Mouse (Mus musculus) limb, embryonic 12.5 days (tissue): Measurements from ENCODE around the gene Vps11. TPM values are rescaled to one million over a fixed set of nuclear protein-coding genes. Genes with fewer than 3 reads are reported as not detected.
"Not testable (repeated sequence)": the region's sequence is repeated elsewhere in the genome, so short reads cannot be mapped to it uniquely, and the experiment has no call there.

Source experiments
- ATAC-seq: fragments of 200-750 bp; cut with Nextera tagmentation; 2 replicates; pipeline ENCODE4 v1.8.0; 2017; ENCODE audit warnings: low read depth, moderate TSS enrichment; ENCODE audit not compliant: insufficient number of reproducible peaks, insufficient read depth, low FRiP score, low TSS enrichment
- H3K27ac ChIP-seq: fragments of 300-500 bp; sonication (generic); 2 replicates; pipeline ENCODE4 v1.5.1; 2016; ENCODE audit warnings: mild to moderate bottlenecking, moderate library complexity
- H3K27me3 ChIP-seq: fragments of 300-500 bp; sonication (generic); 2 replicates; pipeline ENCODE4 v1.6.1; 2016; ENCODE audit warnings: mild to moderate bottlenecking, moderate library complexity
- H3K36me3 ChIP-seq: fragments of 300-500 bp; sonication (generic); 2 replicates; pipeline ENCODE4 v1.6.1; 2016; ENCODE audit warnings: mild to moderate bottlenecking, moderate library complexity
- H3K4me1 ChIP-seq: fragments of 300-500 bp; sonication (generic); replicated peaks from 2 replicates; pipeline ENCODE4 v1.6.1; 2016
- H3K4me2 ChIP-seq: fragments of 300-500 bp; sonication (generic); 2 replicates; pipeline ENCODE4 v1.6.1; 2016; ENCODE audit warnings: mild to moderate bottlenecking, moderate library complexity
- H3K4me3 ChIP-seq: fragments of 300-500 bp; sonication (generic); replicated peaks from 2 replicates; pipeline ENCODE4 v1.5.1; 2016; ENCODE audit warnings: mild to moderate bottlenecking
- H3K9ac ChIP-seq: fragments of 300-500 bp; sonication (generic); replicated peaks from 2 replicates; pipeline ENCODE4 v1.6.1; 2016; ENCODE audit warnings: mild to moderate bottlenecking, moderate library complexity
- H3K9me3 ChIP-seq: fragments of 300-500 bp; sonication (generic); 2 replicates; pipeline ENCODE4 v1.6.1; 2016; ENCODE audit warnings: mild to moderate bottlenecking, moderate library complexity
- WGBS: fragments of 180-500 bp; shearing (Covaris S2); methylation state at CpG from one replicate; pipeline ENCODE4 v1.1.7; 2016; 5-methylcytosine and 5-hydroxymethylcytosine counted together
- polyA plus RNA-seq: library from polyadenylated mRNA; unstranded; fragments of >200 nt; fragmentation: Nextera tagmentation; extraction: Ambion mirVana; gene quantifications from 2 replicates; pipeline ENCODE4 v1.2.1, GENCODE M21; 2016

Gene Vps11
- polyA plus RNA-seq, 1 experiment from 2014 or later = 28.9 TPM

GRCm38 (mm10) chr9:44335331-44336092 is 26.0 kb downstream of the Vps11 start:
- Histone ChIP-seq H3K27ac (peak overlapping the region; percentile 98), H3K4me1 (peaks cover 17% of the 10 kb centered on the region), H3K4me3 (peak overlapping the region; percentile 80), H3K36me3 (peaks cover 74% of the 10 kb centered on the region), H3K4me2 (peak overlapping the region; percentile 75), H3K9me3 (no peaks in the 10 kb centered on the region), H3K9ac (peak overlapping the region; percentile 94), H3K27me3 (no peaks in the 10 kb centered on the region)
- WGBS = under 1% methylated on average over 50 of the region's 50 CpGs
- ATAC-seq = no peak

DNA sequence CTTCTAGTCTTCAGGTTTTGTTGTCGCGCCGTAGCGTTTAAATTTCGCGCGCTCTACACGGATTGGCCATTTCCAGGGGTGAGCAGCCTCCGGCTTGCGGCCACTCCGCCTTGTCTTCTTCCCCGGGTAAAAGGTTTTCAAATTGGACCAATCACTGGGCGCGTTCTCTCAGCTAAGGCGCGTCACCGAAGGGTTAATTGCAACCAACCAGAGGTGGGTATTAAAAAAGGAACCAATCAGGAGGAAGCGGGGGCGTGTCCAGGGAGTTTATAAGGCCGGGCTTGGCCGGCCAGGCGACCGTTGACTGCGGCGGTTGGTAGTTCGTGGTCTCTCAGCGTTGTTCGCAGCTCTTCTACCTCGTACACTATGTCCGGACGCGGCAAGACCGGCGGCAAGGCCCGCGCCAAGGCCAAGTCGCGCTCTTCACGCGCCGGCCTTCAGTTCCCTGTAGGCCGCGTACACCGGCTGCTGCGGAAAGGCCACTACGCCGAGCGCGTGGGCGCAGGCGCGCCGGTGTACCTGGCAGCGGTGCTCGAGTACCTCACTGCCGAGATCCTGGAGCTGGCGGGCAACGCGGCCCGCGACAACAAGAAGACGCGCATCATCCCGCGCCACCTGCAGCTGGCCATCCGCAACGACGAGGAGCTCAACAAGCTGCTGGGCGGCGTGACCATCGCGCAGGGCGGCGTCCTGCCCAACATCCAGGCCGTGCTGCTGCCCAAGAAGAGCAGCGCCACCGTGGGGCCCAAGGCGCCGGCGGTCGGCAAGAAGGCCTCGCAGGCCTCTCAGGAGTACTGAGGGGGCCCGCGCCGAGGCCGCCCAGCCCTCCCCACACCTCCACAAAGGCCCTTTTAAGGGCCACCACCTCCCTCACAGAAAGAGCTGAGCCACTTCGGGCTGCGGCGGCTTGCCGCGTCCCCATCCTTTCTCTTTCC is 26.8 kb downstream of the Vps11 start, which contains the start of gene H2afx:
Gene H2afx, plus strand, starts transcription at position 299 of the 935 bp plus-strand sequence.
- peak within 1 kb of the TSS; percentile 75 for H3K4me2 ChIP-seq
- peaks cover 17% of the 10 kb centered on the region for H3K4me1 ChIP-seq
- peak within 1 kb of the TSS; percentile 80 for H3K4me3 ChIP-seq
- peak within 1 kb of the TSS; percentile 98 for H3K27ac ChIP-seq
- H3K9me3 ChIP-seq = no peaks in the 10 kb centered on the region
- peaks cover 74% of the 10 kb centered on the region for H3K36me3 ChIP-seq
- WGBS = under 1% methylated on average over 91 of the region's 91 CpGs
- H3K27me3 ChIP-seq = no peaks in the 10 kb centered on the region
- H3K9ac ChIP-seq = peak within 1 kb of the TSS; percentile 94
- ATAC-seq = peak; percentile 95

GRCm38 (mm10) chr9:44332918-44333638 is 28.4 kb downstream of the Vps11 start:
- Histone ChIP-seq H3K9ac (no peak overlapping the region), H3K9me3 (no peaks in the 10 kb centered on the region), H3K36me3 (peaks cover 73% of the 10 kb centered on the region), H3K4me3 (no peak overlapping the region; the same call in 1 of the 2 replicates), H3K27me3 (no peaks in the 10 kb centered on the region), H3K4me1 (peaks cover 17% of the 10 kb centered on the region), H3K27ac (no peak overlapping the region), H3K4me2 (no peak overlapping the region)
- no peak for ATAC-seq
- WGBS = 95% methylated on average over 13 of the region's 13 CpGs

DNA sequence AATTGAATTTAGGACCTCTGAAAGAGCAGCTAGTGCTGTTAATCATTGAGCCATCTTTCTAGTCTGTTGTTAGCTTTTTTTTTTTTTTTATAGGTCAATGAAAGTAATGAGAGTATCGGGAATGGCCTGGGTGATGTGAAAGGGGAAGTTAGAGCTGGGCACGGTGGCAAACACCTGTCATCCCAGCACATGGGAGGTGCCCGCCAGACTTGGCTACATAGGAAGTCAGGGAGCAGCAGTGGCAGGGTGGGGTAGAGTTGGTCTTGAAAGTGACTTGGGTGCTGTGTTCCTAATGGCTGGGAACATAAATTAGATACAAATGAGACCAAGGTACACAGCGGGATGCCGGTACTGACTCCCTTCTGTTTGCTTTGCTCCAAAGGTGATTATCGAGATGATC is 30.7 kb downstream of the Vps11 start:
- Histone ChIP-seq H3K9ac (no peak overlapping the region), H3K4me1 (peaks cover 11% of the 10 kb centered on the region), H3K27me3 (no peaks in the 10 kb centered on the region), H3K9me3 (no peaks in the 10 kb centered on the region), H3K4me3 (no peak overlapping the region), H3K27ac (no peak overlapping the region), H3K36me3 (peaks cover 57% of the 10 kb centered on the region), H3K4me2 (no peak overlapping the region)
- 93% methylated on average over 6 of the region's 6 CpGs for WGBS
- no peak for ATAC-seq

- H3K4me1 ChIP-seq = peaks cover 13% of the 10 kb centered on the region
- peaks cover 46% of the 10 kb centered on the region for H3K36me3 ChIP-seq
- H3K9me3 ChIP-seq = no peaks in the 10 kb centered on the region
- no peak for ATAC-seq
- WGBS = 88% methylated on average over 5 of the region's 5 CpGs
- no peaks in the 10 kb centered on the region for H3K27me3 ChIP-seq
- peak overlapping the region; percentile 88; the same call in 1 of the 2 replicates for H3K9ac ChIP-seq
- peak overlapping the region; percentile 79 for H3K4me2 ChIP-seq
- peak overlapping the region; percentile 75 for H3K4me3 ChIP-seq
- H3K27ac ChIP-seq = no peak overlapping the region
Observed at GRCm38 (mm10) chr9:44327926-44328325, 33.5 kb downstream of the Vps11 start.

- Histone ChIP-seq H3K4me2 (peak overlapping the region; percentile 79), H3K9me3 (no peaks in the 10 kb centered on the region), H3K9ac (peak overlapping the region; percentile 88), H3K36me3 (peaks cover 38% of the 10 kb centered on the region), H3K4me1 (peaks cover 13% of the 10 kb centered on the region), H3K27ac (peak overlapping the region; percentile 95), H3K4me3 (peak overlapping the region; percentile 75), H3K27me3 (no peaks in the 10 kb centered on the region)
- 0 out of 2 replicates have a peak, but pooled peaks have one; percentile 34 for ATAC-seq
- WGBS = 1% methylated on average over 22 of the region's 22 CpGs
Observed at GRCm38 (mm10) chr9:44327064-44327711, 34.3 kb downstream of the Vps11 start.

DNA sequence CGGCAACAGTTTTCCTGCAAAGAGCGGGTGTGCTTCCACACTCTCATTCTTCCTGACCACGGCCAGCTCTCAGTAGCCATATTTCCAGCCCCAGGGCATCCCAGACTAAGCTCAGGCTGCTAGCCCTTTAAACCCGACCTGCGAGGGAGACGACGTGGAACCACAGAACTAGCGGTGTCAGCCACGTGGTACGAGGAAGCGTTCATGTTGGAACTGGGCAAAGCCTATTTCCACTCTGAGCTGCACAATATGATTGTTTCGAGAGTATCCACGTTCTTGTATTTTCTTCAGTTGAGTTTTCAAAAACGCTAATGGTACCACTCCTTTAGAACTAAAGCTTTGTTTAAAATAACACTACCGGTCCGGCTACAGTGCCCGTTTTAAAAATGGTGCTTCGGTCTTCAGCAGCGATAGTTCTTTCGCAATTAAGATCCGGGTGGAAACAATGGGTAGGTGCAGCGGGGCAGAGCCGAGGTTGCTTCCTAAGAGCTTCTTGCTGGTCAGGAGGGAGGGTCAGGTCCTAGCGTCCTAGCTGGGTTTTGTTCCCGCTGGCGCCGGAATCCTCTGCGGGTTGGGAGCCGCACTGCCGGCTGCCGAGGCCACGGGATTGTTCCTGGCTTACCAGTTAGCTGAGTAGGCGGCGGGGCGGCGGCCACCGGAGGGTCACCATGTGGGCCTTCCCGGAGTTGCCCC is 35.0 kb downstream of the Vps11 start:
- Histone ChIP-seq H3K36me3 (peaks cover 31% of the 10 kb centered on the region), H3K27ac (peak overlapping the region; percentile 95), H3K9me3 (no peaks in the 10 kb centered on the region), H3K4me2 (peak overlapping the region; percentile 79), H3K9ac (peak overlapping the region; percentile 88), H3K4me1 (peaks cover 13% of the 10 kb centered on the region), H3K4me3 (peak overlapping the region; percentile 75), H3K27me3 (no peaks in the 10 kb centered on the region)
- WGBS = under 1% methylated on average over 38 of the region's 38 CpGs
- ATAC-seq = peak; percentile 87

- no peak for ATAC-seq
- 3% methylated on average over 12 of the region's 12 CpGs for WGBS
- no peaks in the 10 kb centered on the region for H3K9me3 ChIP-seq
- peak within 1 kb of the TSS; percentile 88 for H3K9ac ChIP-seq
- H3K4me3 ChIP-seq = peak within 1 kb of the TSS; percentile 75
- peak within 1 kb of the TSS; percentile 79 for H3K4me2 ChIP-seq
- no peaks in the 10 kb centered on the region for H3K27me3 ChIP-seq
- H3K36me3 ChIP-seq = peaks cover 25% of the 10 kb centered on the region
- H3K27ac ChIP-seq = peak within 1 kb of the TSS; percentile 95
- H3K4me1 ChIP-seq = peaks cover 14% of the 10 kb centered on the region
Observed at GRCm38 (mm10) chr9:44325768-44326370, 35.6 kb downstream of the Vps11 start, which contains the start of gene Dpagt1. Gene Dpagt1 (plus strand): TSS chr9:44326019.

- Histone ChIP-seq H3K4me2 (peak overlapping the region; percentile 79), H3K4me3 (peak overlapping the region; percentile 75), H3K27ac (peak overlapping the region; percentile 95)
Observed at GRCm38 (mm10) chr9:44325032-44325767, 36.3 kb downstream of the Vps11 start.

More at GRCm38 (mm10) chr9:44325032-44325767, 36.3 kb downstream of the Vps11 start:
- Histone ChIP-seq H3K36me3 (peaks cover 18% of the 10 kb centered on the region), H3K4me1 (peaks cover 19% of the 10 kb centered on the region)
- H3K9ac ChIP-seq, ATAC-seq, H3K9me3 ChIP-seq, H3K27me3 ChIP-seq: not testable (repeated sequence)
- 77% methylated on average over 7 of the region's 8 CpGs for WGBS
